Mouse (Mus musculus) ZHBTc4 (cell line): ENCODE measurements at regions not wholly inside any gene's neighbourhood (a gene's known extent, or its start where the extent isn't known, plus 50 kb on each side); places are given as distances from the start of the nearest gene placed in this dataset.

Source experiments
- DNase-seq: peaks from one replicate; pipeline ENCODE4 v3.0.0-alpha.2; 2011; ENCODE audit warnings: low read depth, low spot score

GRCm38 (mm10) chr7:130073388-130073787, 446.8 kb downstream of the Ate1 start:
- no peak for DNase-seq

GRCm38 (mm10) chr7:130073890-130074819, 446.0 kb downstream of the Ate1 start:
- peak; percentile 28 for DNase-seq

- DNase-seq, result no peak
Observed at GRCm38 (mm10) chr7:130082662-130083061, 437.5 kb downstream of the Ate1 start.

GRCm38 (mm10) chr7:130085706-130086105, 434.5 kb downstream of the Ate1 start:
- peak; percentile 57 for DNase-seq

- no peak for DNase-seq
Observed at GRCm38 (mm10) chr7:130089896-130090610, 430.1 kb downstream of the Ate1 start.

- DNase-seq, result peak; percentile 35
Observed at GRCm38 (mm10) chr7:130091942-130092341, 428.2 kb downstream of the Ate1 start.

GRCm38 (mm10) chr7:130095141-130095540, 425.0 kb downstream of the Ate1 start:
- DNase-seq, result no peak

GRCm38 (mm10) chr7:130098606-130099005, 421.6 kb downstream of the Ate1 start:
- DNase-seq, result no peak

- no peak for DNase-seq
Observed at GRCm38 (mm10) chr7:130102671-130103070, 417.5 kb downstream of the Ate1 start.

- no peak for DNase-seq
Observed at GRCm38 (mm10) chr7:130106961-130107360, 413.2 kb downstream of the Ate1 start.

GRCm38 (mm10) chr7:130108362-130108761, 411.8 kb downstream of the Ate1 start:
- peak; percentile 29 for DNase-seq
